Mouse (Mus musculus): ENCODE measurements at regions not wholly inside any gene's neighbourhood (a gene's known extent, or its start where the extent isn't known, plus 50 kb on each side); places are given as distances from the start of the nearest gene placed in this dataset.
A peak's percentile ranks its signal among the peaks of the same experiment; 100 is the strongest.

DNA sequence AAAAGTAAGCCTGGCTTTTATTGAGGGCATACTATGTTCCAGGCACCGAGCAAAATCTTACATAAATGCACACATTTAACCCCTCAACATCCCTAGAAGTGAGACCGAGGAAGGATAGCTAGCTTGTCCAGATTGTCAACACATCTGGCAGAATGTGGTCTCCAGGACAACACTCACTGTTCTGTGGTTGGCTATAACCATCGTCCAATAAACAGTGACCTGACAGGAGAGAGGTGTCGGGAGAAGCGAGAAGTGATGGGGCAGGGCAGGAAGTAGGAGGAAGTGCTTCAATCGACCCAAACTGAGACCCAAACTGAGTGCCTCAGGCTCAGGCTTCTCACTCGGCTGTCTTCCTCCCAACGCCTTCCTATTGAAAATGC lies 70.8 kb upstream of the Picalm start:
- H3K4me2 ChIP-seq (ENCODE audit: insufficient read depth, low read depth, poor library complexity, severe bottlenecking), result peak overlapping the region; percentile 13

GRCm38 (mm10) chr7:90059629-90060301 lies 70.2 kb upstream of the Picalm start:
- Histone ChIP-seq H3K4me2 (ENCODE audit: insufficient read depth, low read depth, poor library complexity, severe bottlenecking) (peak overlapping the region; percentile 13), H3K9me3 (replicated peaks; ENCODE audit: low read length) (no peaks in the 10 kb centered on the region), H3K27me3 (replicated peaks) (no peaks in the 10 kb centered on the region), H3K4me1 (ENCODE audit: control insufficient read depth in 1 of 2, insufficient read depth in 2 of 2) (peaks cover 19 to 48% of the 10 kb centered on the region in 2 experiments), H3K4me3 (replicated peaks in 1 of 3; ENCODE audit: low read depth in 2 of 3, low read length in 2 of 3, poor library complexity in 1 of 3) (peak overlapping the region in 2 of 3 experiments; percentile 35 to 41), H3K36me3 (replicated peaks in 1 of 2; ENCODE audit: control insufficient read depth in 1 of 2, insufficient read depth in 1 of 2, low read length in 1 of 2) (no peaks in the 10 kb centered on the region), H3K9ac (ENCODE audit: insufficient read depth, low read depth) (no peak overlapping the region), H3K79me2 (replicated peaks; ENCODE audit: control insufficient read depth, extremely low read depth, insufficient read depth, poor library complexity, severe bottlenecking) (no peaks in the 10 kb centered on the region), H3K27ac (ENCODE audit: insufficient read depth, low read depth) (peak overlapping the region; percentile 43)
- dilution Hi-C loops (cut with MboI; ENCODE audit: extremely low pct_ligation_motif_present, extremely low pct_unique_long_range_greater_than_20kb, low sequenced_read_pairs), result no loop called here
- peak; percentile 89 for DNase-seq (ENCODE audit: extremely low read depth)
- in situ Hi-C loops (cut with MboI; ENCODE audit: low pct_ligation_motif_present, low pct_unique_long_range_greater_than_20kb, low sequenced_read_pairs), result no loop called here
- peak; percentile 71; the same call in 1 of the 2 replicates for TF ChIP-seq SIN3A (IDR thresholded peaks at IDR 0.05; ENCODE audit: low read length)
- peak; percentile 63; the same call in 1 of the 2 replicates for TF ChIP-seq ELF1 (IDR thresholded peaks at IDR 0.05; ENCODE audit: low read depth, low read length)
- no peak for TF ChIP-seq USF2 (conservative IDR thresholded peaks at IDR 0.05; ENCODE audit: low read depth, low read length)
- peak; percentile 94 for TF ChIP-seq MEF2A (IDR thresholded peaks at IDR 0.05; ENCODE audit: borderline replicate concordance, low read depth, low read length)
- TF ChIP-seq JUN (IDR thresholded peaks at IDR 0.05; ENCODE audit: insufficient read depth, low read depth, low read length), result no peak
- no peak for TF ChIP-seq E2F4 (IDR thresholded peaks at IDR 0.05; ENCODE audit: insufficient replicate concordance, low read depth, low read length)
- TF ChIP-seq KAT2A (IDR thresholded peaks at IDR 0.05; ENCODE audit: insufficient replicate concordance, low read length), result 0 out of 2 replicates have a peak, but pooled peaks have one; percentile 26
- peak; percentile 85 for TF ChIP-seq MAFK (IDR thresholded peaks at IDR 0.05; ENCODE audit: insufficient replicate concordance, low read length)
- TF ChIP-seq ZMIZ1 (IDR thresholded peaks at IDR 0.05; ENCODE audit: low read depth, low read length), result peak; percentile 46; the same call in 1 of the 2 replicates
- no peak for TF ChIP-seq CTCF (conservative IDR thresholded peaks at IDR 0.05 in 1 of 2, IDR thresholded peaks at IDR 0.05 in 1 of 2; ENCODE audit: low read depth in 2 of 2, low read length in 2 of 2)
- TF ChIP-seq HCFC1 (IDR thresholded peaks at IDR 0.05; ENCODE audit: low read depth, low read length), result peak; percentile 53
- TF ChIP-seq USF1 (IDR thresholded peaks at IDR 0.05; ENCODE audit: low read depth, low read length), result no peak
- peak; percentile 81; the same call in 1 of the 2 replicates for TF ChIP-seq CHD2 (IDR thresholded peaks at IDR 0.05; ENCODE audit: low read length)
- TF ChIP-seq SMC3 (IDR thresholded peaks at IDR 0.05; ENCODE audit: low read depth, low read length), result no peak
- TF ChIP-seq ETS1 (conservative IDR thresholded peaks at IDR 0.05; ENCODE audit: low read depth, low read length), result peak; percentile 94
- TF ChIP-seq BHLHE40 (IDR thresholded peaks at IDR 0.05; ENCODE audit: low read depth, low read length), result peak; percentile 97
- TF ChIP-seq TBP (conservative IDR thresholded peaks at IDR 0.05; ENCODE audit: low read depth, low read length), result 0 out of 2 replicates have a peak, but pooled peaks have one; percentile 34
- TF ChIP-seq POLR2AphosphoS2 (IDR thresholded peaks at IDR 0.05; ENCODE audit: low read depth, low read length), result no peak
- peak; percentile 94 for TF ChIP-seq EP300 (IDR thresholded peaks at IDR 0.05; ENCODE audit: low read length)
- TF ChIP-seq MYC (IDR thresholded peaks at IDR 0.05; ENCODE audit: low read depth, low read length), result peak; percentile 75
- peak; percentile 86 for TF ChIP-seq MAX (IDR thresholded peaks at IDR 0.05; ENCODE audit: low read length)
- peak; percentile 74; the same call in 1 of the 2 replicates for TF ChIP-seq CHD1 (IDR thresholded peaks at IDR 0.05; ENCODE audit: low read depth, low read length)
- TF ChIP-seq ZNF384 (IDR thresholded peaks at IDR 0.05; ENCODE audit: low read depth, low read length), result peak; percentile 62
- TF ChIP-seq PAX5 (IDR thresholded peaks at IDR 0.05; ENCODE audit: low read length), result no peak
- 0 out of 2 replicates have a peak, but pooled peaks have one; percentile 42 for TF ChIP-seq JUND (conservative IDR thresholded peaks at IDR 0.05; ENCODE audit: low read depth, low read length)
- TF ChIP-seq NELFE (IDR thresholded peaks at IDR 0.05; ENCODE audit: low read depth, low read length), result 0 out of 2 replicates have a peak, but pooled peaks have one; percentile 15
- peak; percentile 62; the same call in 1 of the 2 replicates for TF ChIP-seq MXI1 (IDR thresholded peaks at IDR 0.05; ENCODE audit: low read depth, low read length)
- peak; percentile 54; the same call in 1 of the 2 replicates for TF ChIP-seq MAZ (IDR thresholded peaks at IDR 0.05; ENCODE audit: low read depth, low read length)
- peak; percentile 81 for TF ChIP-seq RCOR1 (conservative IDR thresholded peaks at IDR 0.05; ENCODE audit: low read depth, low read length)

More for the DNA sequence above, 70.8 kb upstream of the Picalm start:
- H3K4me3 ChIP-seq (replicated peaks in 1 of 3; ENCODE audit: low read depth in 2 of 3, low read length in 2 of 3, poor library complexity in 1 of 3), result no peak overlapping the region
- peaks cover 22 to 52% of the 10 kb centered on the region in 2 experiments for H3K4me1 ChIP-seq (ENCODE audit: control insufficient read depth in 1 of 2, insufficient read depth in 2 of 2)
- in situ Hi-C loops (cut with MboI; ENCODE audit: low pct_ligation_motif_present, low pct_unique_long_range_greater_than_20kb, low sequenced_read_pairs), result no loop called here
- no peaks in the 10 kb centered on the region for H3K79me2 ChIP-seq (replicated peaks; ENCODE audit: control insufficient read depth, extremely low read depth, insufficient read depth, poor library complexity, severe bottlenecking)
- DNase-seq (ENCODE audit: extremely low read depth), result peak; percentile 73
- H3K9me3 ChIP-seq (replicated peaks; ENCODE audit: low read length), result no peaks in the 10 kb centered on the region
- TF ChIP-seq POLR2A (IDR thresholded peaks at IDR 0.05; ENCODE audit: low read depth, low read length) (peak; percentile 35; the same call in 1 of the 2 replicates), NELFE (IDR thresholded peaks at IDR 0.05; ENCODE audit: low read depth, low read length) (no peak), IRF4 (IDR thresholded peaks at IDR 0.05; ENCODE audit: low read depth, low read length) (no peak), MXI1 (IDR thresholded peaks at IDR 0.05; ENCODE audit: low read depth, low read length) (no peak), ELF1 (IDR thresholded peaks at IDR 0.05; ENCODE audit: low read depth, low read length) (peak; percentile 67), CHD1 (IDR thresholded peaks at IDR 0.05; ENCODE audit: low read depth, low read length) (0 out of 2 replicates have a peak, but pooled peaks have one; percentile 28), TBP (conservative IDR thresholded peaks at IDR 0.05; ENCODE audit: low read depth, low read length) (no peak), RAD21 (IDR thresholded peaks at IDR 0.05; ENCODE audit: low read depth, low read length) (no peak)
- dilution Hi-C loops (cut with MboI; ENCODE audit: extremely low pct_ligation_motif_present, extremely low pct_unique_long_range_greater_than_20kb, low sequenced_read_pairs), result no loop called here
- H3K9ac ChIP-seq (ENCODE audit: insufficient read depth, low read depth), result no peak overlapping the region
- no peaks in the 10 kb centered on the region for H3K27me3 ChIP-seq (replicated peaks)
- H3K27ac ChIP-seq (ENCODE audit: insufficient read depth, low read depth), result peak overlapping the region; percentile 43
- H3K36me3 ChIP-seq (replicated peaks in 1 of 2; ENCODE audit: control insufficient read depth in 1 of 2, insufficient read depth in 1 of 2, low read length in 1 of 2), result no peaks in the 10 kb centered on the region

All from CH12.LX (cell line).